In genomic region chr2:58175392-58176291, GRCm38 (mm10) we compare ENCODE assay signal across 9 mouse cellular contexts. TPM values are rescaled to one million over a fixed set of nuclear protein-coding genes. Genes with fewer than 3 reads are reported as not detected.
DNase-seq lines count a peak whose midpoint lies in the region; ATAC-seq and TF ChIP-seq lines count a peak whose summit lies in the region.
"Had no signal": no experiment of that assay in that cellular context is flagged by ENCODE, and none has a peak within 500 bp of the region (broad histone marks: within the 10 kb centered on the region; RNA-seq: fewer than 3 reads in every experiment).

No protein-coding gene starts in this region.

- no peaks in the 10 kb centered on the region; the same call in 1 of the 2 replicates for H3K4me1 ChIP-seq in intestine, embryonic 15.5 days (replicated peaks)
- no peaks in the 10 kb centered on the region for H3K4me1 ChIP-seq in intestine, postnatal 0 days (replicated peaks; ENCODE audit: control insufficient read depth, insufficient read depth, low read length)

- intact Hi-C loops in heart, postnatal 14 days (cut with DNase I), result no loop called here
- intact Hi-C loops in left cerebral cortex, postnatal 25 days (cut with DNase I), result loop anchor here (5.0 kb wide), 1 partner anchor 118 kb away; no protein-coding TSS in a partner anchor

- DNase-seq in cerebellum, adult 11-12 months, result peak; percentile 60
- peak; percentile 43 to 71 for DNase-seq in heart, postnatal 14 days
- DNase-seq in lung, postnatal 10 days, result peak; percentile 50
- no peak for DNase-seq in right cerebral cortex, postnatal 25 days
- no peak for DNase-seq in left cerebral cortex, postnatal 25 days (ENCODE audit: low spot score in 2 of 2)
- no peak for DNase-seq in embryo, embryonic 10.5 days (ENCODE audit: low spot score)

- TF ChIP-seq CTCF in intestine, postnatal 0 days (IDR thresholded peaks at IDR 0.05; ENCODE audit: low read depth), result no peak

- H3K27ac ChIP-seq in intestine, embryonic 15.5 days, result no peak overlapping the region
- no peak overlapping the region for H3K27ac ChIP-seq in intestine, postnatal 0 days (ENCODE audit: low read depth, low read length)

- no peaks in the 10 kb centered on the region for H3K36me3 ChIP-seq in intestine, embryonic 15.5 days
- H3K36me3 ChIP-seq in intestine, postnatal 0 days (ENCODE audit: control insufficient read depth, insufficient read depth), result no peaks in the 10 kb centered on the region
- H3K36me3 ChIP-seq: G1E had no signal

- H3K27me3 ChIP-seq in intestine, embryonic 15.5 days (replicated peaks), result no peaks in the 10 kb centered on the region
- H3K27me3 ChIP-seq in intestine, postnatal 0 days (replicated peaks; ENCODE audit: control insufficient read depth, insufficient read depth, low read length), result no peaks in the 10 kb centered on the region

- H3K4me3 ChIP-seq in intestine, embryonic 15.5 days (replicated peaks), result no peak overlapping the region
- no peak overlapping the region for H3K4me3 ChIP-seq in intestine, postnatal 0 days (ENCODE audit: low read depth, low read length)

- ATAC-seq in intestine, embryonic 15.5 days, result peak; percentile 68
- ATAC-seq in intestine, postnatal 0 days, result no peak

- no peak overlapping the region for H3K4me2 ChIP-seq in intestine, embryonic 15.5 days (replicated peaks)
- no peak overlapping the region for H3K4me2 ChIP-seq in intestine, postnatal 0 days (replicated peaks; ENCODE audit: low read depth)

- H3K9ac ChIP-seq in intestine, embryonic 15.5 days, result no peak overlapping the region
- no peak overlapping the region for H3K9ac ChIP-seq in intestine, postnatal 0 days (ENCODE audit: low read depth, low read length)

- no peaks in the 10 kb centered on the region for H3K9me3 ChIP-seq in intestine, embryonic 15.5 days
- H3K9me3 ChIP-seq in intestine, postnatal 0 days (ENCODE audit: control insufficient read depth), result no peaks in the 10 kb centered on the region

- WGBS in intestine, embryonic 15.5 days, result 59% methylated on average over 8 of the region's 8 CpGs
- WGBS in intestine, postnatal 0 days, result 53% methylated on average over 8 of the region's 8 CpGs

RNA-seq across cellular contexts. Expression of gene Cytip, which starts 19.7 kb away (rescaled TPM):
- 1.3 TPM in 2 replicates for polyA plus RNA-seq in intestine, embryonic 15.5 days (2015; fragmentation: Nextera tagmentation; extraction: Ambion mirVana)
- 0.98 and 1.0 TPM in 2 replicates for polyA plus RNA-seq in intestine, postnatal 0 days (2015; fragmentation: Nextera tagmentation; extraction: Ambion mirVana)
- 1 to 10 TPM; 1.1 to 4.7 TPM for total RNA-seq in heart, postnatal 14 days (2021)
- under 1 TPM in 1 of 2 experiments, not detected in 1; 0.07 TPM for total RNA-seq in left cerebral cortex, postnatal 25 days (2021)
- polyA plus RNA-seq: G1E had no signal

Comparison
In these comparisons a context has a peak if more than half of its experiments do, and no peak if none do; other contexts are left out.
1. DNase-seq: peak in cerebellum, adult 11-12 months (single experiment), heart, postnatal 14 days (2 of 2) and lung, postnatal 10 days (single experiment); none in right cerebral cortex, postnatal 25 days (single experiment), left cerebral cortex, postnatal 25 days (0 of 2) and embryo, embryonic 10.5 days (single experiment).